Mouse (Mus musculus) spleen, adult 2 months (tissue): ENCODE measurements at regions not wholly inside any gene's neighbourhood (a gene's known extent, or its start where the extent isn't known, plus 50 kb on each side); places are given as distances from the start of the nearest gene placed in this dataset.

Experiments used
- CTCF ChIP-seq: fragments of 200-500 bp; IDR thresholded peaks from 2 replicates; pipeline ENCODE4 v1.5.1; 2011; ENCODE audit warnings: mild to moderate bottlenecking, inconsistent platforms; ENCODE audit not compliant: insufficient read depth, insufficient read length, insufficient replicate concordance; ENCODE audit errors: extremely low read depth
- POLR2A ChIP-seq: fragments of 200-500 bp; IDR thresholded peaks from 2 replicates; pipeline ENCODE4 v1.6.1; 2011; ENCODE audit warnings: low read depth, low read length, inconsistent platforms

DNA sequence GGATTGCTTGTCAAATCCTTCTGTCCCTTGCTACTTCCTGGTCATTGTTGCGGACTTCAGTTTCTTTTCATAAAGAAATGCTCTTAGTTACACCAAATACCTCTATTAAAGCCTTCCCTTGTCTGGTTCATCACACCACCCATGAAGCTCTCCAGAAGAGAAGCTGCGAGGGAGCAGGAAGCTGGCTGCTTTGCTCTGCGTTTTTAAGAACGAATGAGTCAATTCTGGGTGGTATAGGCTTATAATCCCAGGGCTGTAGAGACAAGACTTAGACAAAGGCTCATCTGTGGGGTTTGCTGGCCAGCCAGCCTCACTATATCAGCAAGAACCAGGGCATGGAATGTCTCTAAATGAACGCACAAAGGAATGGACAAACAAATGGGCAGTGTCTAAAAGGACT, 124.4 kb downstream of the Maf start:
- TF ChIP-seq CTCF (no peak), POLR2A (no peak)
